ENCODE assay signal across 8 mouse cellular contexts in the genomic region with DNA sequence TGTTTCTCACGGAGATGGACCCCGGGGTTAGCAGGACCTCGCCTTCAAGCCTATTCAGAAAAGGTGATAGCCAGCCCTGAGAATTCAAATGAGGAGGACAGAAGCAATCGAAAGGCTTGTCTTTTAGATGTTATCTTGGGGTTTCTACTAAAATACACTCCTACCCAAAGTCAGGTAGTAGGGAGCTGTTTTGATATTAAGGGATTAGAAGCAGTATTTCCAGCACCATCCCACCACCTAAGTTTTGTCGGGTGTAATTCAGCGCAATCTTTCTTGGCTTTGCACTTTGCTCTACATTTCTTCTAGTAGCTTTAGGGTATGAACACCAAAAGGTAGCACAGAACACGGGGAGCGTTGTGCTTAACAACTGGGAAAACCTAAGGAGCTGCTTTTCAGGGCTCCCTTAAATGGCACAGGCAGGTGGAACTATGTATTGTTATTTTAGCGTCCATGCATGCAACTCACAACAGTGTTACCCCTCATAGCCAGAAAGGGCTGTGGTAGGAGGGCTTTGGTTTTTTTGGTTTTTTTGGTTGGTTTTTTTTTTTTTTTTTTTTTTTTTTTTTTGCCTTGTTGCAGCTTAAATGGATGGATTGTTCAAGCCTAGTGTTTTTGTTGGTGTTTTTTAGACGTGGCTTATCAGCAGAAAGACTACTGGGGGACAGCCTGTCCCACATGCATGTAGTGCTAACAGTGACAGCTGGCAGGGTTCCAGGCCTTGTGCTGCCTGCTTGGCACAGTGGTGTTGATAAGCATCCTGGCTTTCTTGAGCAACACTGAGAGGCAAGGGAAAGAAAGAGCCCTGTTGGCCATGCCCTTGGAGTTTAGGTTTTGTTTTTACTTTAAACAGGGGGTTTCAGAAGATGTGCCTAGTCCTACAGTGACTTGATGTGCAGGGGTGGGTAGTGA. TPM values are rescaled to one million over a fixed set of nuclear protein-coding genes. Genes with fewer than 3 reads are reported as not detected.
DNase-seq lines count a peak whose midpoint lies in the region; ATAC-seq and TF ChIP-seq lines count a peak whose summit lies in the region.

No protein-coding gene starts in this region.

- 0 out of 2 replicates have a peak, but pooled peaks cover 6% of the 10 kb centered on the region for H3K9me3 ChIP-seq in embryonic facial prominence, embryonic 13.5 days
- no peaks in the 10 kb centered on the region for H3K9me3 ChIP-seq in hindbrain, postnatal 0 days (ENCODE audit: low read length)
- no peaks in the 10 kb centered on the region for H3K9me3 ChIP-seq in liver, embryonic 16.5 days (replicated peaks; ENCODE audit: control insufficient read depth, low read length)

- H3K27me3 ChIP-seq in heart, adult 2 months (ENCODE audit: control insufficient read depth, insufficient read depth, low read length) = no peaks in the 10 kb centered on the region
- H3K27me3 ChIP-seq in embryonic facial prominence, embryonic 13.5 days = no peaks in the 10 kb centered on the region
- H3K27me3 ChIP-seq in hindbrain, postnatal 0 days (ENCODE audit: insufficient read depth, low read length) = no peaks in the 10 kb centered on the region
- no peaks in the 10 kb centered on the region for H3K27me3 ChIP-seq in liver, embryonic 16.5 days (ENCODE audit: control insufficient read depth, insufficient read depth, low read depth, low read length)

- peak overlapping the region; percentile 76 for H3K4me2 ChIP-seq in embryonic facial prominence, embryonic 13.5 days
- H3K4me2 ChIP-seq in hindbrain, postnatal 0 days (ENCODE audit: low read depth, low read length) = peak overlapping the region; percentile 83
- peak overlapping the region; percentile 96 for H3K4me2 ChIP-seq in liver, embryonic 16.5 days (ENCODE audit: low read depth, low read length)

- 9% methylated on average over 10 of the region's 10 CpGs for WGBS in heart, adult 2 months
- WGBS in embryonic facial prominence, embryonic 13.5 days = 15% methylated on average over 10 of the region's 10 CpGs
- WGBS in hindbrain, postnatal 0 days = 8% methylated on average over 10 of the region's 10 CpGs
- 12% methylated on average over 10 of the region's 10 CpGs for WGBS in liver, embryonic 16.5 days (ENCODE audit: insufficient replicate concordance)

- peaks cover 4% of the 10 kb centered on the region for H3K4me1 ChIP-seq in heart, adult 2 months (ENCODE audit: control insufficient read depth, insufficient read depth, low read length)
- peaks cover 25% of the 10 kb centered on the region for H3K4me1 ChIP-seq in embryonic facial prominence, embryonic 13.5 days
- peaks cover 15% of the 10 kb centered on the region; the same call in 1 of the 2 replicates for H3K4me1 ChIP-seq in hindbrain, postnatal 0 days (ENCODE audit: insufficient read depth, low read length)
- H3K4me1 ChIP-seq in liver, embryonic 16.5 days (ENCODE audit: control insufficient read depth, low read depth, low read length) = peaks cover 21% of the 10 kb centered on the region

- no peak for TF ChIP-seq EP300 in heart, adult 2 months (IDR thresholded peaks at IDR 0.05; ENCODE audit: insufficient read depth, low read depth, low read length)

- no peak for TF ChIP-seq POLR2A in heart, adult 2 months (IDR thresholded peaks at IDR 0.05; ENCODE audit: insufficient read depth, low read depth, low read length)

- H3K9ac ChIP-seq in heart, adult 2 months (ENCODE audit: low read depth, low read length) = peak overlapping the region; percentile 54
- H3K9ac ChIP-seq in embryonic facial prominence, embryonic 13.5 days = peak overlapping the region; percentile 79
- peak overlapping the region; percentile 78 for H3K9ac ChIP-seq in hindbrain, postnatal 0 days (replicated peaks; ENCODE audit: low read length)
- H3K9ac ChIP-seq in liver, embryonic 16.5 days (ENCODE audit: low read depth, low read length) = peak overlapping the region; percentile 77

- H3K4me3 ChIP-seq in heart, adult 2 months = peak overlapping the region; percentile 68
- H3K4me3 ChIP-seq in embryonic facial prominence, embryonic 13.5 days = peak overlapping the region; percentile 65
- H3K4me3 ChIP-seq in hindbrain, postnatal 0 days (ENCODE audit: low read length) = peak overlapping the region; percentile 79
- peak overlapping the region; percentile 82 for H3K4me3 ChIP-seq in liver, embryonic 16.5 days (ENCODE audit: low read depth, low read length)

- no peaks in the 10 kb centered on the region for H3K36me3 ChIP-seq in heart, adult 2 months (ENCODE audit: control insufficient read depth, insufficient read depth, low read length)
- H3K36me3 ChIP-seq in embryonic facial prominence, embryonic 13.5 days = peaks cover 24% of the 10 kb centered on the region
- peaks cover 21% of the 10 kb centered on the region for H3K36me3 ChIP-seq in hindbrain, postnatal 0 days (ENCODE audit: insufficient read depth, low read length)
- H3K36me3 ChIP-seq in liver, embryonic 16.5 days (ENCODE audit: control insufficient read depth, insufficient read depth) = peaks cover 4% of the 10 kb centered on the region

- no peak for TF ChIP-seq CTCF in heart, adult 2 months (IDR thresholded peaks at IDR 0.05)
- no peak for TF ChIP-seq CTCF in hindbrain, postnatal 0 days (IDR thresholded peaks at IDR 0.05; ENCODE audit: low read depth)

- no peak for ATAC-seq in embryonic facial prominence, embryonic 13.5 days (ENCODE audit: insufficient number of reproducible peaks, insufficient read depth, low FRiP score, low TSS enrichment, low read depth)
- no peak for ATAC-seq in hindbrain, postnatal 0 days
- ATAC-seq in liver, embryonic 16.5 days (ENCODE audit: low read depth) = peak; percentile 28
- no peak for ATAC-seq in monocyte, adult 5-6 weeks (replicated peaks; ENCODE audit: insufficient number of reproducible peaks, low FRiP score, low TSS enrichment, poor library complexity, severe bottlenecking)

- intact Hi-C loops in heart, adult 2 months (cut with DNase I) = loop anchor here (10.0 kb wide), 2 partner anchors 409 to 539 kb away; a partner anchor contains a TSS
- intact Hi-C loops in heart, postnatal 25 days (cut with DNase I) = loop anchor here (10.0 kb wide), 1 partner anchor 409 kb away; a partner anchor contains a TSS

- H3K27ac ChIP-seq in heart, adult 2 months = peak overlapping the region; percentile 92
- peak overlapping the region; percentile 95 for H3K27ac ChIP-seq in embryonic facial prominence, embryonic 13.5 days
- peak overlapping the region; percentile 98 for H3K27ac ChIP-seq in hindbrain, postnatal 0 days
- peak overlapping the region; percentile 94 for H3K27ac ChIP-seq in liver, embryonic 16.5 days (ENCODE audit: low read length)

- no peak for DNase-seq in heart, adult 2 months
- DNase-seq in heart, postnatal 25 days (ENCODE audit: low spot score) = no peak
- peak; percentile 85 for DNase-seq in MEL-GATA-1-ER (ENCODE audit: extremely low read depth, low read depth)
- peak; percentile 73 for DNase-seq in hindbrain, postnatal 0 days (ENCODE audit: low spot score)
- DNase-seq in retina, postnatal 1 day = peak; percentile 69

- H3K79me2 ChIP-seq in heart, adult 2 months (replicated peaks; ENCODE audit: control insufficient read depth, insufficient read depth, low read length) = no peaks in the 10 kb centered on the region

RNA-seq across cellular contexts. Expression of a gene that starts 1.1 kb away (rescaled TPM):
- 1 to 10 TPM; 5.0 to 5.6 TPM for total RNA-seq in heart, adult 2 months (2021)
- 7.7 and 9.1 TPM in 2 replicates for polyA plus RNA-seq in heart, adult 2 months (2012; rRNA removed)
- 1 to 10 TPM; 6.9 TPM for total RNA-seq in heart, postnatal 25 days (2021)
- polyA plus RNA-seq in embryonic facial prominence, embryonic 13.5 days (2015; fragmentation: Nextera tagmentation; extraction: Ambion mirVana) = 34.1 and 36.2 TPM in 2 replicates
- 79.7 and 101 TPM in 2 replicates for total RNA-seq in hindbrain, postnatal 0 days (2014; rRNA removed)
- polyA plus RNA-seq in hindbrain, postnatal 0 days (2015; fragmentation: Nextera tagmentation; extraction: Ambion mirVana) = 50.4 and 51.0 TPM in 2 replicates
- 17.5 and 22.4 TPM in 2 replicates for polyA plus RNA-seq in liver, embryonic 16.5 days (2015; fragmentation: Nextera tagmentation; extraction: Ambion mirVana)
- total RNA-seq in monocyte, adult 5-6 weeks (2017) = 4.0 to 10.1 TPM (median 7.1 TPM) in 3 replicates

RNA-seq across cellular contexts. Expression of a gene that starts 15.4 kb away (rescaled TPM):
- 1 to 10 TPM in 1 of 2 experiments, under 1 TPM in 1; 0.50 to 1.0 TPM for total RNA-seq in heart, adult 2 months (2021)
- polyA plus RNA-seq in heart, adult 2 months (2012; rRNA removed) = 1.1 and 1.2 TPM in 2 replicates
- under 1 TPM; 0.36 to 0.75 TPM for total RNA-seq in heart, postnatal 25 days (2021)
- 0.34 and 0.73 TPM in 2 replicates for polyA plus RNA-seq in embryonic facial prominence, embryonic 13.5 days (2015; fragmentation: Nextera tagmentation; extraction: Ambion mirVana)
- 0.32 and 0.42 TPM in 2 replicates for total RNA-seq in hindbrain, postnatal 0 days (2014; rRNA removed)
- 0.13 and 0.47 TPM in 2 replicates for polyA plus RNA-seq in hindbrain, postnatal 0 days (2015; fragmentation: Nextera tagmentation; extraction: Ambion mirVana)
- polyA plus RNA-seq in liver, embryonic 16.5 days (2015; fragmentation: Nextera tagmentation; extraction: Ambion mirVana) = 0.65 and 0.76 TPM in 2 replicates
- 56.2 to 58.9 TPM (median 58.5 TPM) in 3 replicates for total RNA-seq in monocyte, adult 5-6 weeks (2017)

RNA-seq across cellular contexts. Expression of a gene that starts 24.7 kb away (rescaled TPM):
- total RNA-seq in heart, adult 2 months (2021) = 10 to 100 TPM; 66.1 to 78.3 TPM
- 89.8 and 107 TPM in 2 replicates for polyA plus RNA-seq in heart, adult 2 months (2012; rRNA removed)
- total RNA-seq in heart, postnatal 25 days (2021) = 10 to 100 TPM; 77.8 to 77.9 TPM
- polyA plus RNA-seq in embryonic facial prominence, embryonic 13.5 days (2015; fragmentation: Nextera tagmentation; extraction: Ambion mirVana) = 29.4 and 30.0 TPM in 2 replicates
- total RNA-seq in hindbrain, postnatal 0 days (2014; rRNA removed) = 58.2 and 64.9 TPM in 2 replicates
- polyA plus RNA-seq in hindbrain, postnatal 0 days (2015; fragmentation: Nextera tagmentation; extraction: Ambion mirVana) = 25.5 and 31.3 TPM in 2 replicates
- 4.5 and 7.8 TPM in 2 replicates for polyA plus RNA-seq in liver, embryonic 16.5 days (2015; fragmentation: Nextera tagmentation; extraction: Ambion mirVana)
- 17.1 to 31.1 TPM (median 26.0 TPM) in 3 replicates for total RNA-seq in monocyte, adult 5-6 weeks (2017)

RNA-seq across cellular contexts. Expression of a gene that starts 28.5 kb away (rescaled TPM):
- total RNA-seq in heart, adult 2 months (2021) = 10 to 100 TPM; 15.1 to 15.5 TPM
- 27.9 and 29.2 TPM in 2 replicates for polyA plus RNA-seq in heart, adult 2 months (2012; rRNA removed)
- total RNA-seq in heart, postnatal 25 days (2021) = 10 to 100 TPM; 11.9 to 13.2 TPM
- 9.4 and 10.5 TPM in 2 replicates for polyA plus RNA-seq in embryonic facial prominence, embryonic 13.5 days (2015; fragmentation: Nextera tagmentation; extraction: Ambion mirVana)
- total RNA-seq in hindbrain, postnatal 0 days (2014; rRNA removed) = 25.2 and 36.6 TPM in 2 replicates
- 21.9 and 22.8 TPM in 2 replicates for polyA plus RNA-seq in hindbrain, postnatal 0 days (2015; fragmentation: Nextera tagmentation; extraction: Ambion mirVana)
- polyA plus RNA-seq in liver, embryonic 16.5 days (2015; fragmentation: Nextera tagmentation; extraction: Ambion mirVana) = 6.5 and 8.1 TPM in 2 replicates
- total RNA-seq in monocyte, adult 5-6 weeks (2017) = 2.0 to 2.8 TPM in 2 of 3 replicates, not detected in the other

RNA-seq across cellular contexts. Expression of a gene that starts 32.6 kb away (rescaled TPM):
- total RNA-seq in heart, adult 2 months (2021) = under 1 TPM in 1 of 2 experiments, not detected in 1; 0.09 TPM
- 0.21 TPM in 1 of 2 replicates, not detected in the other for polyA plus RNA-seq in heart, adult 2 months (2012; rRNA removed)
- total RNA-seq in heart, postnatal 25 days (2021) = not detected
- 0.38 and 0.40 TPM in 2 replicates for polyA plus RNA-seq in embryonic facial prominence, embryonic 13.5 days (2015; fragmentation: Nextera tagmentation; extraction: Ambion mirVana)
- total RNA-seq in hindbrain, postnatal 0 days (2014; rRNA removed) = 0.25 TPM in 1 of 2 replicates, not detected in the other
- 0.39 and 0.62 TPM in 2 replicates for polyA plus RNA-seq in hindbrain, postnatal 0 days (2015; fragmentation: Nextera tagmentation; extraction: Ambion mirVana)
- 0.05 TPM in 1 of 2 replicates, not detected in the other for polyA plus RNA-seq in liver, embryonic 16.5 days (2015; fragmentation: Nextera tagmentation; extraction: Ambion mirVana)
- 0.49 TPM in 1 of 3 replicates, not detected in the others for total RNA-seq in monocyte, adult 5-6 weeks (2017)

Comparison
In these comparisons a context has a peak if more than half of its experiments do, and no peak if none do; other contexts are left out.
1. DNase-seq: peak in MEL-GATA-1-ER (single experiment), hindbrain, postnatal 0 days (single experiment) and retina, postnatal 1 day (single experiment); none in heart, adult 2 months (0 of 2) and heart, postnatal 25 days (single experiment).
2. RNA of a gene that starts 15.4 kb away (total RNA-seq): 56.2 to 58.9 TPM in monocyte, adult 5-6 weeks; 0.50 to 1.0 TPM in heart, adult 2 months, 0.36 to 0.75 TPM in heart, postnatal 25 days and 0.32 to 0.42 TPM in hindbrain, postnatal 0 days; every median in the first group is over 10 times any median in the second.
3. Peak in every context shown above with its lines, with median percentiles within 50 percentile points of each other: H3K27ac ChIP-seq, H3K4me3 ChIP-seq, H3K9ac ChIP-seq and H3K4me2 ChIP-seq.